Mouse (Mus musculus) duodenum, adult 2 months (tissue): ENCODE measurements around the gene Npvf. TPM values are rescaled to one million over a fixed set of nuclear protein-coding genes. Genes with fewer than 3 reads are reported as not detected.

Experiments used
- polyA plus RNA-seq: library from polyadenylated mRNA; depleted of rRNA; stranded (reverse); fragments of >200 nt; gene quantifications from 2 replicates; pipeline ENCODE4 v1.2.3, GENCODE M21; 2012; ENCODE audit warnings: low replicate concordance; rRNA removed

Gene Npvf
- polyA plus RNA-seq, result not detected in 2 replicates

GRCm38 (mm10) chr6:50654356-50654755 lies at the start of gene Npvf:
TSS of gene Npvf (minus strand) at chr6:50654439.

Other genes with a start within 250 kb of the Npvf start
- 12.5 and 13.7 TPM in 2 replicates for gene Osbpl3, start 198.2 kb downstream of the Npvf start, polyA plus RNA-seq
- 0.43 and 0.79 TPM in 2 replicates for gene Cycs, start 87.9 kb downstream of the Npvf start, polyA plus RNA-seq
- 0.04 TPM in 1 of 2 replicates, not detected in the other for gene 4921507P07Rik, start 57.8 kb downstream of the Npvf start, polyA plus RNA-seq